Mouse (Mus musculus) monocyte, adult 5-6 weeks (primary cell): ENCODE results near the gene Serinc4. TPM values are rescaled to one million over a fixed set of nuclear protein-coding genes. Genes with fewer than 3 reads are reported as not detected.

Experiments
- ATAC-seq: fragments of 153-309, 156-312 bp; replicated peaks from 2 replicates; pipeline ENCODE4 v1.8.0; 2017; ENCODE audit warnings: mild to moderate bottlenecking; ENCODE audit not compliant: low TSS enrichment, insufficient number of reproducible peaks, severe bottlenecking, poor library complexity, low FRiP score
- total RNA-seq: library from RNA; stranded (forward); fragments of 200-1000, 200-491, 200-594 nt; gene quantifications from 3 replicates; pipeline ENCODE4 v1.2.3, GENCODE M21; 2017

The Serinc4 gene
- total RNA-seq, 1 experiment from 2014 or later: 6.5 TPM

- ATAC-seq: 0 out of 2 replicates have a peak, but pooled peaks have one; percentile 41
These were observed 42.4 kb downstream of the Serinc4 start for GRCm38 (mm10) chr2:121414139-121414685.

GRCm38 (mm10) chr2:121413387-121414042 is 43.1 kb downstream of the Serinc4 start, which contains the start of the genes Pdia3 and Catsper2:
TSS of gene Pdia3 (plus strand) at chr2:121413775.
TSS of gene Catsper2 (minus strand) at chr2:121413792.
- peak; percentile 85 for ATAC-seq

- 0 out of 2 replicates have a peak, but pooled peaks have one; percentile 1 for ATAC-seq
These were observed 43.7 kb downstream of the Serinc4 start for GRCm38 (mm10) chr2:121412843-121413386.

GRCm38 (mm10) chr2:121408160-121408559 is 48.4 kb downstream of the Serinc4 start:
- ATAC-seq: peak; percentile 70; the same call in 1 of the 2 replicates

GRCm38 (mm10) chr2:121403296-121403695 is 53.3 kb downstream of the Serinc4 start:
- ATAC-seq: no peak

GRCm38 (mm10) chr2:121396624-121397023 is 60.0 kb downstream of the Serinc4 start:
- ATAC-seq: peak; percentile 53; the same call in 1 of the 2 replicates

Other genes starting within 250 kb of the Serinc4 start
- 15.8 to 38.3 TPM (median 16.2 TPM) in 3 replicates for gene Trp53bp1, start 185.4 kb downstream of the Serinc4 start, total RNA-seq
- 0.10 TPM in 1 of 3 replicates, not detected in the others for gene Map1a, start 167.2 kb downstream of the Serinc4 start, total RNA-seq
- 5.3 to 11.2 TPM (median 8.9 TPM) in 3 replicates for gene Ppip5k1, start 101.4 kb downstream of the Serinc4 start, total RNA-seq
- gene Ckmt1, start 99.1 kb downstream of the Serinc4 start, total RNA-seq: not detected in 3 replicates
- not detected in 3 replicates for gene Strc, start 69.6 kb downstream of the Serinc4 start, total RNA-seq
- gene Pdia3, start 43.0 kb downstream of the Serinc4 start, total RNA-seq: 151 to 226 TPM (median 182 TPM) in 3 replicates
- gene Catsper2, start 43.0 kb downstream of the Serinc4 start, total RNA-seq: 2.6 to 2.7 TPM in 2 of 3 replicates, not detected in the other
- 1.8 to 4.3 TPM (median 3.0 TPM) in 3 replicates for gene Ell3, start 12.5 kb downstream of the Serinc4 start, total RNA-seq
- gene Serf2, start 7.6 kb downstream of the Serinc4 start, total RNA-seq: 152 to 251 TPM (median 235 TPM) in 3 replicates
- gene Hypk, start 3.5 kb downstream of the Serinc4 start, total RNA-seq: 102 to 176 TPM (median 115 TPM) in 3 replicates
- gene Mfap1b, start 17.3 kb upstream of the Serinc4 start, total RNA-seq: 89.4 to 102 TPM (median 99.0 TPM) in 3 replicates
- gene Mfap1a, start 49.9 kb upstream of the Serinc4 start, total RNA-seq: 80.7 to 102 TPM (median 84.5 TPM) in 3 replicates
- gene Wdr76, start 49.9 kb upstream of the Serinc4 start, total RNA-seq: 8.2 to 13.5 TPM (median 10.6 TPM) in 3 replicates